Mouse (Mus musculus) cerebellum, adult (tissue): ENCODE results near the gene Pbx1.

Experiments
- ATAC-seq: cut with Nextera tagmentation; 2 replicates; pipeline ENCODE4 v1.9.2; 2017; ENCODE audit warnings: mild to moderate bottlenecking, moderate library complexity, mixed read lengths; ENCODE audit not compliant: insufficient number of reproducible peaks, low FRiP score, low TSS enrichment

Gene Pbx1

DNA sequence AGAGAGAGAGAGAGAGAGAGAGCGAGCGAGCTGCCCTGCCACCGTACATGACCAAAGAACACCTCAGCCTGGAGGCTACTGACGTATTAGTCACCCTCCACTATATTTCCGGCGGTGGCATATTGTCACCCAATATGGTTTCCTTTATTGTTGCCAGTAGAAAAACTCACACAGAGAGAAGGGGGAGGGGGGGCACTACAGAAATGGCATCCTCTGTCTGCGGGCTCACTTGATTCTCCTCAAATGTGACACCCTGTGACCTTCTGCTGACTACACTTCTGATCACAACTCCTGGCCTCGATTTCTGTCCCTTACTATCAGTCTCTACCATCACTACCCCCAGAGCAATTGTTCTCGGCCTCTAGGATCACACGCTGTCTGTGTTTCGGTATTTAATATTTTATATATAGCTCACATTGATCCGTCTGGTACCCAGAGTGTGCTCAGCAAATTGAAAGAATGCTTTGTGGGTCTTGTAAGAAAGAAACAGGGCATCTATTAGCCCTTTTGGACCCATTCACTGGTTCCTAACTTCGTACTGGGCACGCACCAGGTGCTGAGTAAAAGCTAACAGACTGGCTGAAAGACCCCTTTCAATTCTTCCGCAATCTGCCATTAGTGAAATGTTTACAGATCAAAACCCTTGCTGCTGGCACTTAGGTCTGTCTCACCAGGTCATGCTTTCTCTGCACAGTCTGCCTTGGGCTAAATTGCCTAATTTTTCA is 148.1 kb downstream of the Pbx1 start:
- ATAC-seq, result peak; percentile 59

DNA sequence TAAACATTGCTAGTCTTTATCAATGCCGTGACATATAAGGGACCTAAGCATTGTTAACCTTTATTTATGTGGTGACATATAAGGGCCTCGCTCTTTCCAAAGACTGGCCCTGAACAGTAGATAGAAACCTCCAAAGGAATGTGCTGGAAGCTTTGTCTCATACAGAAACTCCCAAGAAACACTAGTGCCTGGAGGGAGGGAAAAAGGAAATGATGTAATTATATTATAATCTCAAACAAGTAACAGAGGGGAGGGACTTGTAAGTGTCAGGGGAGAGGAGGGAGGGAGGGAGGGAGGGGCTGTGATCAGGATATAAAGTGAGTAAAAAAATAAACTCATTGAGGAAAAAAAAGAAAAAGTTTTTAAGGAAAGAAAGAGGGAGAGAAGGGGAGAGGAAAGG is 148.6 kb downstream of the Pbx1 start:
- no peak for ATAC-seq

- ATAC-seq, result no peak
Measured at GRCm38 (mm10) chr1:168275678-168276077, 156.4 kb downstream of the Pbx1 start.

DNA sequence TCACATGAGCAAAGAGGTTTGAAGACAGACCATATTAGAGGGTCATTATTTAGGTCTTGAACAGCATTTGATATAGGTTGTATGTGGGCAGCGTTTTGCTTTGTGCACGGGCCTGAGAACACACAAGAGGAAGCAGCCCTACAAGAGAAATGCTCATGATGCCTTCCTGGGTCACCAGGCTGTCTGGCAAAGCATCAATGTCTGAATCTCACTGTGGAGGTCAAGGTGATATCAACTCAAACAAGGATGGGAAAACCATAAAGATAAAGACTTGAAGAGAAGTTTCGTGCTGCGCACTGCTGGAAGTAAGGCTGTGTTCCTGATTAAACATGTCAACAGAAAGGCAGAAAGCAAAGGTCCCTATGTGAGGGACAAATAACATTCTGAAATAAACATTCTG is 157.8 kb downstream of the Pbx1 start:
- no peak for ATAC-seq

- ATAC-seq, result peak; percentile 39; the same call in 1 of the 2 replicates
Measured at GRCm38 (mm10) chr1:168272091-168272490, 160.0 kb downstream of the Pbx1 start.

DNA sequence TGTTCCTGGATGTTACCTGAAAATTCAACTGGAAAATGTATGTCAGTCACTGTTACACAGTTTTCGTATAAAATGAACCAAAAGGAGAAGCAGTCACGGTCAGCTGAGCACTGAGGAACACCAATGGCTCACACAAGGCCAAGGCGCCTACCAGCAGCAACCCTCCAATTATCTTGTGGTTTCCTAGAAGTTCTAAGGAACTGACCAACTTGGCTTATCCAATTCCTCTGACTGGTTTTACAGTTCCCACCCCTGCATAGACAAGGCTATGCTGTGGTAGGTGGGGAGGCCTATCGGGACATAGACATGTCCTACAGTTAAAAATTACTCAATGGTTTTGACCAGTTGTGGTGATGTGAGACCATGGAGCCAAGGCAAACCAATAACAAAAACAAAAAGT is 160.9 kb downstream of the Pbx1 start:
- no peak for ATAC-seq

DNA sequence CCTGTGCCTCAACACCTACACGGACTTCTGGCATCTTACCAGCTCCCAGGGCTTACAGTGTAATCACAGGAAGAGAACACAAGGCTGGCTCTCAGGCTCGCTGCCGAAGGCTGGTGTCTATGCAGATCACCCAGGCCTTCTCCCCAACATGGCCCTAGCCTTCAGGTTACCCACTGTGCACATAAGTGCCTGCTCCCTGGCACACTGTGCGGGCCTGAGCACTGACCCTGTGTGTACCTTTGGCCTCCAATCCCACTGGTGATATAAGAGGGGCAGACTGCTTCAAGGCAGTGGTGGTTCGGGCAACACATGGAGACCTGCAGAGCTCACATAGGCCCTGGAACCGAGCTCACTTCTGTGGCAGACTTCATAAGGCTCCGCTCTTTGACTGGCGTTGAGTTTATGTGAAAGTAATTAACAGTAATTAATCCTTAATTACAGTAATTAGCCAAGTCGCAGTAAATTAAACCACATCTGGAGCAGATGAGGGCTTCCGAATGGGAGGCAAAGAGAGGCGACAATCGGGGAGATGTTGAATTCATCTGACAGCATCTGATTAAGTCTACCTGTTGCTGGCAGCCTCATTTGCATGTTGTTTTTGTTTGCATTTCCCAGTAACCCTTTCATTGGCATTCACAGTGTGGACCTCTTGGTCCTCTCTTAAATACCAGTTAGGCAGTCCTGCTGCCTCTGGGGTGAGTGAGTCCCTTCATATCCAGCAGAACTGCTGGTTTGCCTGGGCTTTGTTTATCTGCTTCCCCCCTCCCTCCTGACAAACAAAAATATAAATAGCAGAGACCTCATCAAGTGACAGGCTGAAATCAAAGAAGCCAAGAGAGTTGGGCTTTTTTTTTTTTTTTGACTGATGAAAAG is 163.1 kb downstream of the Pbx1 start:
- ATAC-seq, result peak; percentile 33; the same call in 1 of the 2 replicates

- no peak for ATAC-seq
Measured at GRCm38 (mm10) chr1:168268224-168268623, 163.8 kb downstream of the Pbx1 start.

DNA sequence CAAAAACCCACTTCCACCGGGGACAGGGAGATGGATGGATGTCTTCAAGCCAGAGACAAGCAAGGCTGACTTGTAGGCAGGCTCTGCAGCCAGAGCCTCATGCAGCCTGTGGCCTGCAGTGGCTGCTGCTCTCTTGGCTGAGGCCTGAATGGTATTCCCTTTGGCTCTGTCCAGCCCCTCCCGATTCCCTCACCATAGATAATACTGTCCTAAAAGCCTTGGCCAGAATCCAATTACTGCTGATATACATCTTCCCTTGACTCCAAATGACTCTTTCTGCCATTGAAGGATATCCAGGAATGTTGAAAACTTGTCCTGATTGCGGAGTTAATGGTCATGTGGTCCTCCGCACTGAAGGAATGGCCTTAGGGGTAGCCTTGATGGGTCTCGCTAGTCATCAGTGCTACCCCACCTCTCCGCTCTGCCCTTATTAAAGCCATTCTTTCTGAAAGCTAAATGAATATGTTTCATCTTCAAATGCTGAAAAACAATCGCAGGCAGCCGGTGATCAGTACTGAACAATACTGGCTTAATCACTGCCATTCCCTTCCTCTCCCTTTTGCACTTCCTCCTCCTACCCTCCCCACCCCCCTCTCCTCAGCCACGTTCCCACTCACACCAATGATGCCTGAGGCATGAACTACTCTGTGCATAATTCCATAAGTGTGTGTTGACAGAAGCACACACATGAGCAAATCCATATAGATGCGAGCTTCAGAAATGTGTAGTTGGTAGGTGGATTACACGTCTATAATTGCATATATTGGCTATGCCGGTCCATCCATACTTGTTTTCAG is 166.3 kb downstream of the Pbx1 start:
- ATAC-seq, result no peak

GRCm38 (mm10) chr1:168265090-168265489 is 167.0 kb downstream of the Pbx1 start:
- no peak for ATAC-seq

DNA sequence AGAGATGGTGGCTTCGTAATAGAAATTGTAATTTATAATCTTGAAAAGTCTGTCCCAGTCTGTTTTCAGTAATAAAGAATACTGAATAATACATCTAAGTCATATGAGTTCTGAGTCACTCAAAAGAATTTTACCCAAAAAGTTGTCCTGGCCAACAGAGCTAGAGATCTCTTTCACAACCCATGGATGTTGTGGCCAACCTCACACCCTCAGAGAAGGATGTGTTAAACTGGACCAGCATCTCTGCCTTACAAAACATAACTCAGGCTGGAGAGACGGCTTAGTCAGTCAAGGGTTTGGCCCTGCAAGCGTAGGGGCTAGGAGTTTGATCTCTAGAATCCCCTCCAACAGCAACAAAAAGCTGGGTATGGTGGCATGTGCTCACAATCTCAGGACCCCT is 171.7 kb downstream of the Pbx1 start:
- no peak for ATAC-seq

DNA sequence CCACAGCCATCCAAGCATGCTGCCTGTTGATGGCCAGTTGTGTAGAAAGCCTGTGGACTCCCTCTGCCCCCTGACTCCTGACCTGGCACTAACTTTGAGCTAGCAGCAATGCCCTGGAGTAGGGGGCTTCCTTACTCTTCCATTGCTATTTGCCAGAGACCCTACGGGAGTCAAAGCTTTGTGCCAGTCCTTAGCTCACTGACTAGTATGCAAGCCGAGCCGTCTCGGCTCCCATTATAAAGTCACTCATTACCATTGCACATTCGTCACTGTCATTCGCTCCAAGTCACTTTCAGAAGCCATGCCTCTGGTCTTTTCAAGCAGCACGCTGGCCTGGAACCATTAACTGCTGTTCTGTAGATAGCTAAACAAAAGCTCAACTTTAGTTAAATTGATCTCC is 173.2 kb downstream of the Pbx1 start:
- no peak for ATAC-seq

DNA sequence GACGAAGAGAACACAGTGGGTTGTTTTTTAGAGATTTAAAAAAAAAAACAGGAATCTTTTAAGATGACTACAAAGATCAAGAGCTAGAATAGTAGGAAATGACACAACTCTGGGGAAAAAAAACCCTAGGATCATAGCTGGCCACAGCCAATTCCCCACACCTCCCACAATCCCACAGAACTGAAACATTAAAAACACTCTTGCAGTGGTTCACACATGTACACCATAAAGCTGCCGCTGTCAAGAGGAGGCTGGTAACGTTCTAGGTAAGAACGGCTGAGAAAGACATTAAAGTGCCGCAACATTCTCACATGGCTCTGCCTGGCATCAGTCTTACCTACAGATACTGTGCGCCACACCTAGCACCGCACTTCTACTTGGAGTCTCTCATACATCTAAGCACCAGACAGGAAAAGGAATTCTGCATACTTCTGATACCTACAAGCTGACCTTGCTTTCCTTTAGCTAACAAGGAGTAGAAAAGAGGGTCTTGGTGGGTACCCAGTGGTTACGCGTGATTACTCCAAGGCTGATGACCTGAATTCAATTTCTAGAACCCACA is 176.6 kb downstream of the Pbx1 start:
- no peak for ATAC-seq

DNA sequence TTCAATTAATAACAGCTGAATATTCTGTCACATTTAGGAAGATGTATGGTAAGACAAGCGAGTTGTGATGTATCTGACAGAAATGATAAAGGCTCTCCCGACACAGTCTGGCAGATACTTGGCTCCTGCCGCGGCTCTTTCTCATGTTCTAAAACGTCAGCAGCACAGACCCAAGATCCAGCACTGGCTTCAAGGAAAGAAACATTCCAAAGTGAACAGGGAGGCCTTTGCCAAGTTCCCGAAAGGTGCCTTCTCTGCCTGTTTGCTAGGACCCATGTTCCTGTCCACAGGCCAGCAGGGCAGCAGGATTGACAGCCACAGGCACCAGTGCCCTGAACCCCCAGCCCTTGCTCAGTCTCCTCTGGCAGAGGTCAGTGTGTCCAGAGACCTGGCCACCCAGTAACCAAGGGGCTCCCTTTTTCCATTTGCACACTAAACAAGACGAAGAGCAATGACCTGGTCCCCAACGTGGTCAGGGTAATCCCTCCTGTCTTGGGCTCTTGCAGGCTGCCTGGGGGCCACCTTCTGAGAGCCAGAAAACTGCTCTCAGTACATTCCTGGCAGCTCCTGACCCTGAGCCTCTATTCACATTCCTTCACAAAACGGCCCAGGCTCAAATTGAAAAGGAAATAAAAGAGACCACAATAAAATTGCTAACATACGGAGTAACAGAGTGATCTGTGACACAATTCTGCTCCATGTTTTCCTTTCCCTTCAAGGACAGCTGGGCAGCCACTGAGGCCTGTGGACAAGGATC is 184.9 kb downstream of the Pbx1 start:
- 0 out of 2 replicates have a peak, but pooled peaks have one; percentile 17 for ATAC-seq

DNA sequence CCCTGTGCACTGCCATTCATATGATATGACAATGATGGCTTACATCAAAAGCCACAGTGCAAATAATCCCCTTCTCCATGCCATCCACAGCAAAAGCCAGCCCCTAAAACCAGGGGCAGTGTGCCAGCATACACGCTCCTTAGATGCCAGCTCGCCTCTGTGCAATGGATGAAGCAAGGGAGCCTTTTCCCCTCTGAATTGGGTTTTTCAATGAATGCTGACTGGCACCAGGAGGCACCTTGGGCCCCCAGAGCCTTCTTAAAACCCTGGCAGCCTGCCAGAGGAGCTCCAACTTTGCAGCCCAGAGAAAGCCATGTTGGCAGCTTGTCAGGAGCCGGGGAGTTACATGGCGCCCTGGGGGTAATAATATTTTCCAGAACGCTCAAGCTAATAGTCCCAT is 186.5 kb downstream of the Pbx1 start:
- ATAC-seq, result no peak

DNA sequence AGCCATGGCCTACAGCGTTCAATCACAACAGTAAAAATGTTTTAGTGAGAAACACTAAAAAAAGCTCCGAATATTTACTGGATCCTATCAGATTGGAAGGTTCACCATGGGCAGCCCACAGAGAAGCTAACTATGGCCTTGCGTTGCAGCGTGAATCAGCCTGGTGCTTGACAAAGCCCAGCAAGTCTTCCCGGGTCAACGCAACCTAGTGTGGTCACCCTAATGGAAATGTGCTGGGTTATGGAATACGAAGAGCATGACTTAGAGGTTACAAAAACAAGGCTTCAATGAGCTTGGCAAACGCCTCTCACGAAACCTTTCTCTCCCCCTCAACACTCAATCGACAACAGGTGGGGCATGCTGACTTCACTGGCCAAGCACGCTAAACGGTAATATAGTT is 188.3 kb downstream of the Pbx1 start:
- ATAC-seq, result no peak

DNA sequence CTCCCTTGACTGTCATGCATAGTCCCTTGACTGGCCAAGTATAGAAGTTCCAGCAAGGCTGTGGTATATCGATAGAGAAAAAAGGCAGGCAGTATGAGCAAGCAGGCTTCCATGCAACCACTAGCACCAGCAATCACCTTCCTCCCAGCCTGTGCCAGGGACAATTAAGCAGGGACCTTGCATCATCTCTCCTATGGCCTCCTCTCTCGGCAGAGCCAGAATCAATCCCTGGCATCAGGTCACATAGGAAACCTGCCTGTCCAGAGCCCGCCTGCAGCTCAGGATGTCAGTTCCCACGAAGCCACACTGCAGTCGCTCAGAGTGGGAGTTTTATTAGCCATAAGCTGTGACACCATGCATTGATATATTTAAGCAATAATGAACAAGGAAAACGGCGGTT is 189.0 kb downstream of the Pbx1 start:
- ATAC-seq, result peak; percentile 64; the same call in 1 of the 2 replicates

- ATAC-seq, result no peak
Measured at GRCm38 (mm10) chr1:168241316-168241715, 190.8 kb downstream of the Pbx1 start.

DNA sequence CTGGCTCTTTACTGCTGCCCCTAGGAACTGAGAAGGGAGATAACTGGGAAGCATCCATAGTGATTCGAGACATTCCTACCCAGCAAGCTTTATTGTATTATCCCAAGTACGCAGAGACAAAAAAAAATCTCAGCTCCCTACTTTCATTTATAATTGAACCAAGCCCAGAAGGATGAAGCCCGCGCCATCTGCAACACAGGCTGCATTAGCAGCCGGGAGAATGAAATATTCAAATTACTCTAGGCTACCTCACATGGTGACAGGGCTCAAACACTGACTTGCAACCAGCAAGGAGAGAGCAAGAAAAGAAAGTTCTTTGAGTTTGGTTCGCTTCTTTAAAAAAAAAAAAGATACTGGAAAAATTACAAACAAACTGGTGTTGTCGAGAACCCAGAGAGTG is 191.2 kb downstream of the Pbx1 start:
- ATAC-seq, result no peak

GRCm38 (mm10) chr1:168240386-168240785 is 191.7 kb downstream of the Pbx1 start:
- no peak for ATAC-seq
